Mouse (Mus musculus) limb, embryonic 14.5 days (tissue): ENCODE results near the gene Prep. TPM values are rescaled to one million over a fixed set of nuclear protein-coding genes. Genes with fewer than 3 reads are reported as not detected.

Experiments used
- ATAC-seq: fragments of 200-750 bp; cut with Nextera tagmentation; 2 replicates; pipeline ENCODE4 v1.8.0; 2017; ENCODE audit warnings: low read depth, moderate number of reproducible peaks, moderate TSS enrichment; ENCODE audit not compliant: low FRiP score
- DNase-seq: peaks from one replicate; pipeline ENCODE4 v3.0.0-alpha.2; 2015; ENCODE audit warnings: low spot score
- H3K27ac ChIP-seq: fragments of 300-500 bp; sonication (generic); replicated peaks from 2 replicates; pipeline ENCODE4 v1.5.1; 2014; ENCODE audit warnings: low read depth, mild to moderate bottlenecking, low read length, moderate library complexity, mixed read lengths
- H3K27me3 ChIP-seq: fragments of 300-500 bp; sonication (generic); 2 replicates; pipeline ENCODE4 v1.6.1; 2014; ENCODE audit warnings: low read length, mixed read lengths; ENCODE audit not compliant: control insufficient read depth, insufficient read depth
- H3K36me3 ChIP-seq: fragments of 300-500 bp; sonication (generic); 2 replicates; pipeline ENCODE4 v1.6.1; 2014; ENCODE audit warnings: mild to moderate bottlenecking, low read length, moderate library complexity, mixed read lengths; ENCODE audit not compliant: control insufficient read depth, insufficient read depth
- H3K4me1 ChIP-seq: fragments of 300-500 bp; sonication (generic); 2 replicates; pipeline ENCODE4 v1.6.1; 2014; ENCODE audit warnings: antibody characterized with exemption, low read length, mixed read lengths; ENCODE audit not compliant: control insufficient read depth, insufficient read depth
- H3K4me2 ChIP-seq: fragments of 300-500 bp; sonication (generic); replicated peaks from 2 replicates; pipeline ENCODE4 v1.6.1; 2014; ENCODE audit warnings: low read depth, mild to moderate bottlenecking, low read length, moderate library complexity; ENCODE audit not compliant: severe bottlenecking
- H3K4me3 ChIP-seq: fragments of 300-500 bp; sonication (generic); replicated peaks from 2 replicates; pipeline ENCODE4 v1.5.1; 2014; ENCODE audit warnings: low read length
- H3K9ac ChIP-seq: fragments of 300-500 bp; sonication (generic); 2 replicates; pipeline ENCODE4 v1.6.1; 2014; ENCODE audit warnings: mild to moderate bottlenecking, low read depth, low read length, moderate library complexity; ENCODE audit not compliant: severe bottlenecking
- H3K9me3 ChIP-seq: fragments of 300-500 bp; sonication (generic); 2 replicates; pipeline ENCODE4 v1.6.1; 2016; ENCODE audit warnings: low read length; ENCODE audit not compliant: control insufficient read depth
- POLR2A ChIP-seq: fragments of 200-500 bp; IDR thresholded peaks from 2 replicates; pipeline ENCODE4 v1.8.0; 2012; ENCODE audit warnings: inconsistent platforms, mild to moderate bottlenecking, moderate library complexity, borderline replicate concordance; ENCODE audit not compliant: insufficient read depth, insufficient read length; ENCODE audit errors: extremely low read depth
- WGBS: fragments of 180-500 bp; shearing (Covaris S2); extraction: QIAGEN DNeasy Blood & Tissue Kit; methylation state at CpG from one replicate; pipeline ENCODE4 v1.1.7; 2014; 5-methylcytosine and 5-hydroxymethylcytosine counted together
- polyA plus RNA-seq, 2 experiments: library from polyadenylated mRNA; depleted of rRNA in 1 of 2; stranded (reverse) in 1 of 2; unstranded in 1 of 2; fragments of >200 nt; fragmentation: Nextera tagmentation in 1 of 2; extraction: Ambion mirVana in 1 of 2; gene quantifications; 2 replicates each; pipeline versions ENCODE4 v1.2.1 to v1.2.3; 2012 to 2014

Prep gene
- polyA plus RNA-seq, 2 experiments = 15.1 to 18.8 TPM

DNA sequence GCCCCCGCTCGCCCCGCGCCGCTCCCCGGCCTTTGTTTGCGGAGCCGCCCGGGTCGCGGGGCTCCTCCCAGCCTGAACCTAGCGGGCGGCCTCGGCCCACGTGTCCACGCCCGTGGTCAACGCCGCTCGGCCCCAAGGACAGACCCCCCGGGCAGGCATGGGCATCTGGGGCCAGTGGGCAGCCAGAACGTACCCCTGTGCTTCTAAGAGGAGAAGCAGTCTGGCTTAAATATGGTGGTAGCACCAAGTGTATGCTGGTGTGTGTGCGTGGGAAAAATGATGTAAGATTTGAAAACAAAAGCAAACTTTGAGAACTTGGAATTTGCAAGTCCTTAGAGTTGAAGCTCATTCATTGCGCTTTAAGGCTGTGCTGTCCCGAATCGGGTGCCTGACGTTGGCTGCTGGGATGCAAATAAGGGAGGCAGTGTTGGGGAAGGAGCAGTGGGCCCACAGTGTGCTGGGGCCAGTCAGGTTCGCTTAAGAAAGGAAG lies 478 bp downstream of the Prep start:
- no peak for TF ChIP-seq POLR2A
- DNase-seq (no peak), ATAC-seq (peak; percentile 64)
- H3K36me3 ChIP-seq = peaks cover 5% of the 10 kb centered on the region
- peaks cover 11% of the 10 kb centered on the region; the same call in 1 of the 2 replicates for H3K4me1 ChIP-seq
- peak overlapping the region; percentile 71 for H3K27ac ChIP-seq
- H3K4me2 ChIP-seq = peak overlapping the region; percentile 57
- peak overlapping the region; percentile 96 for H3K4me3 ChIP-seq
- H3K27me3 ChIP-seq = no peaks in the 10 kb centered on the region
- H3K9ac ChIP-seq = peak overlapping the region; percentile 89
- H3K9me3 ChIP-seq = no peaks in the 10 kb centered on the region
- WGBS = under 1% methylated on average over 28 of the region's 28 CpGs

DNA sequence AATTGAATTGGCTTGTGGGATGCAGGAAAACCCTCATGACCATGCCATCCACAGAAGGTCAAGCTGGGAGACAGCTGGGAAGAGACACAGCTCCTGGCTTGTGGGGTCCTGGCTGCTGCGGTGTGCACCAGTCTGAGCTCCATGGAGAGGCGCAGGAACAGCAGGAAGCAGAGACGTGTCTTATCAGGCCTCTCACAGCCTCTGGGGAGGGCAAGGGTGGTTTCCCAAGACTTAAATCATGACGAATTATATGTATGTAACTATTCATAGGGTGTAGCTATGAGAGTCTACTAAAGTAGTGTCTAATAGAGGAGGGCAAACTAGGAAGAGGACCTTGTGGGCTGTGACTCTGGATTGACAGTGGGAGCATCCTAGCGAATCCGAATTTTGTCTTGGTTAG lies 2.6 kb downstream of the Prep start:
- ATAC-seq = no peak
- no peak overlapping the region for H3K9ac ChIP-seq
- H3K27me3 ChIP-seq = no peaks in the 10 kb centered on the region
- no peak for DNase-seq
- no peaks in the 10 kb centered on the region for H3K9me3 ChIP-seq
- no peak for TF ChIP-seq POLR2A
- H3K4me1 ChIP-seq = peaks cover 11% of the 10 kb centered on the region; the same call in 1 of the 2 replicates
- H3K27ac ChIP-seq = no peak overlapping the region
- H3K36me3 ChIP-seq = peaks cover 23% of the 10 kb centered on the region
- WGBS = 81% methylated on average over 6 of the region's 6 CpGs
- H3K4me3 ChIP-seq = no peak overlapping the region
- H3K4me2 ChIP-seq = no peak overlapping the region

DNA sequence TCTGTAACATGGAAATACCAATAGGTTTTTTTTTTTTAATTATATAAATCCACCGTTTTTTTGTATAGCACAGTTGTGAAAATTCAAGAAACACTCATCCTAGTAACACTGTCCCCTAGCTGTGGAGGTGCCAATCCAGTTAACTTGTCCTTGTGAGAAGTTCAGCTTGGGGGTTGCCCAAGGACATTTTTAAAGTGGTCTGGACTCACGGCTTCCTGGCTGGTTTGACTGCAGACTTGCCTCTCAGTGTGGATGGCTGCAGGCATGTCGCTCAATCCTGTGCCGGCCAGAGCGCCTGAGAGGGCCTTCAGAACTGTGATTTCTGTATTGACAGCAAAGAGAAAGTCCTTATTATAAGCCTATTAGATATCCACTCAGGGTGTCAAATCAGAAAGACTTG lies 3.4 kb downstream of the Prep start:
- Histone ChIP-seq H3K27ac (no peak overlapping the region), H3K9me3 (no peaks in the 10 kb centered on the region), H3K36me3 (peaks cover 23% of the 10 kb centered on the region), H3K4me1 (peaks cover 11% of the 10 kb centered on the region; the same call in 1 of the 2 replicates), H3K27me3 (no peaks in the 10 kb centered on the region), H3K9ac (no peak overlapping the region), H3K4me3 (no peak overlapping the region), H3K4me2 (no peak overlapping the region)
- ATAC-seq (no peak), DNase-seq (no peak)
- WGBS = 69% methylated on average over 5 of the region's 5 CpGs
- TF ChIP-seq POLR2A = no peak

DNA sequence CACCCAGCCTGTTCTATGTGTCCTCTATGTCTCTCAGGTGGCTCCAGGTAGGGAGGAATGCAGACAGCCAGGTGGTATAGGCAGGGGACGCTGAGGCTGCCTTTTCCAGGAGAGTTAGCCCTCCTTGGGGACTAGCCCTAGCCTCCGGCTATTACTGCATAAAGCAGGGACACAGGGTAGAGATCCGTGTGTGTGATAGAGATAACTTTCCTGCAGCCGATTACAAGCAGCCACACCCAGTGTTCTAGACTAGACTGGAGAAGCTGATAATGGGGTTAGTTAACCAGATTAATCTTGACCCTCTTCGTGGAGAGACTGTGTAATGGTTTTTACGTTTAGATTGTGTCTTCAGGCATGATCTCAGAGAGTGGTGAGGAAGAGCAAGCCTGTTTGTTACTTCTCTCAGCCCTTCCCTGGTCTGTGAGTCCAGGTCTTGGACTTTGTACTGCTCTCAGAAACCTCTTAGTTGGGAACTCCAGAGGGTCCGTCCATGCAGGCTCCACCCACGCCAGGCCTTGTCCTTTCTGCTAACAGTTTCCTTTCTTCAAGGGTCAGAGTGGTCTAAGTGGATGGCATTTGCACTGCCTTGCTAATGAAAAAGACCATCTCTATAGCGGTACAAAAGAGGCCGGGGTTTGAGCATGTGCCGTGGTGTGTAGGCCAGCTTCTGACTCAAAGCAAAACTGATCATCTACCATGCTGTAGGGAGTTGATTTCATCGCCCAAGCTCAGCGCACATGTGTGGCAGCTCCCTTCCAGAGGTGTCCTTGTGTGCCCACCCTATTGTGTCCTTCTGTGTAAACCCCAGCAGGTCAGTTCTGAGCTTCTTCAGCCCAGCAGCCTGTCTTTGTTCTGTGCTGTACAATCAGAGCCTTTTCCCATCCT lies 4.2 kb downstream of the Prep start:
- WGBS = 83% methylated on average over 13 of the region's 13 CpGs
- no peak overlapping the region for H3K4me2 ChIP-seq
- H3K27me3 ChIP-seq = no peaks in the 10 kb centered on the region
- H3K4me1 ChIP-seq = peaks cover 9% of the 10 kb centered on the region; the same call in 1 of the 2 replicates
- no peaks in the 10 kb centered on the region for H3K9me3 ChIP-seq
- H3K36me3 ChIP-seq = peaks cover 23% of the 10 kb centered on the region
- ATAC-seq (no peak), DNase-seq (no peak)
- no peak overlapping the region for H3K4me3 ChIP-seq
- no peak overlapping the region for H3K27ac ChIP-seq
- no peak for TF ChIP-seq POLR2A
- no peak overlapping the region for H3K9ac ChIP-seq

DNA sequence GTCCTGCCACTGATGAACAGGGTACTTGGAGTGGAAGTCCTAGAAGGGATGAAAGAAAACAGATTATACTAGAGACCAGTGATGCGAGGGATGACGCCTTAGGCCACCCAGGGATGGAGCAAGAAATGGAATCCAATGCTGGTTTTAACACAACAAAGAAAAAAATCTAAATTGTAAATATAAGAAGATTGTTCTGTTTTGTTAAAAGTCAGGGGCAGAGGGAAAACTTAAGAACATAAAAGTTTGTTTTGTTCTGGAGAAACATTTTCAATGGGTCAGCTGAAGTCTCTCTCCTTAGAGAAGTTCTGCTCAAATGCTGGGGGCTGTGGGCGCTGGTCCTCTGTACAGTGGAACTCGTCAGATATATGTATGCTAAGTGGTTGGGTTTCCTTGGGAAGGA lies 5.3 kb downstream of the Prep start:
- WGBS = 88% methylated on average over 4 of the region's 4 CpGs
- DNase-seq (no peak), ATAC-seq (no peak)
- TF ChIP-seq POLR2A = no peak
- H3K9me3 ChIP-seq = no peaks in the 10 kb centered on the region
- no peak overlapping the region for H3K4me2 ChIP-seq
- no peak overlapping the region for H3K27ac ChIP-seq
- peaks cover 23% of the 10 kb centered on the region for H3K36me3 ChIP-seq
- no peak overlapping the region for H3K9ac ChIP-seq
- H3K4me1 ChIP-seq = peaks cover 4% of the 10 kb centered on the region; the same call in 1 of the 2 replicates
- H3K4me3 ChIP-seq = no peak overlapping the region
- H3K27me3 ChIP-seq = no peaks in the 10 kb centered on the region
